Mouse (Mus musculus) testis, adult 2 months (tissue): ENCODE measurements around the gene Hoxa6.

ENCODE experiments used
- CTCF ChIP-seq: fragments of 200-500 bp; IDR thresholded peaks from 2 replicates; pipeline ENCODE4 v1.5.1; 2012; ENCODE audit warnings: low read depth, mild to moderate bottlenecking, inconsistent platforms, low read length, moderate library complexity; ENCODE audit not compliant: control insufficient read depth, insufficient read depth, insufficient replicate concordance
- POLR2A ChIP-seq: fragments of 200-500 bp; IDR thresholded peaks from 2 replicates; pipeline ENCODE4 v1.6.1; 2012; ENCODE audit warnings: low read depth, mild to moderate bottlenecking, inconsistent platforms, low read length, moderate library complexity; ENCODE audit not compliant: control insufficient read depth

DNA sequence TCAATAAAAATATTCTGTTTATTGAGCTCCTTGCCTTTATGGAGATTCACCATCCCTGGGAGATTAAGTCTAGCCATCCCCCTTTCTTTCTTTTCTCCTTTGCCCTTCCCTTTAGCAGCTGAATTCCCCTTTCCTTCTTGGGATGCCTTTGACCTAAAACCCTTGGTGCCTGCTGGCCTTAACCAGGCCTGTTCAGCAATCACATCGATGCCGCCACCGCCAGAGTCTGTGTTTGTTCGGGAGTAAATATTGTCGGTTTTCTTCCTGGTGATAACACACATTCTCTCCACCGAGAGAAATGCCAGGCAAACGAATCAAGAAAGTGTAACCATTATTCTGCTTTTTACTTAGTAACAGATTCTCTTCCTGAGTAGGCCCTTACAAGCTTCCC is 29.6 kb upstream of the Hoxa6 start:
- no peak for TF ChIP-seq POLR2A
- TF ChIP-seq CTCF, result no peak
